Mouse (Mus musculus) stomach, postnatal 0 days (tissue): ENCODE measurements at regions not wholly inside any gene's neighbourhood (a gene's known extent, or its start where the extent isn't known, plus 50 kb on each side); places are given as distances from the start of the nearest gene placed in this dataset.

Source experiments
- ATAC-seq: fragments of 200-750 bp; cut with Nextera tagmentation; 2 replicates; pipeline ENCODE4 v1.8.0; 2017; ENCODE audit not compliant: low FRiP score, low TSS enrichment
- DNase-seq: peaks from one replicate; pipeline ENCODE4 v3.0.0-alpha.2; 2016; ENCODE audit warnings: low spot score
- H3K27ac ChIP-seq: fragments of 300-500 bp; sonication (generic); replicated peaks from 2 replicates; pipeline ENCODE4 v1.5.1; 2014; ENCODE audit warnings: mild to moderate bottlenecking, control low read depth
- H3K27me3 ChIP-seq: fragments of 300-500 bp; sonication (generic); 2 replicates; pipeline ENCODE4 v1.6.1; 2014; ENCODE audit warnings: low read length; ENCODE audit not compliant: control insufficient read depth, insufficient read depth
- H3K36me3 ChIP-seq: fragments of 300-500 bp; sonication (generic); 2 replicates; pipeline ENCODE4 v1.6.1; 2014; ENCODE audit warnings: low read length, mixed read lengths; ENCODE audit not compliant: control insufficient read depth, insufficient read depth
- H3K4me1 ChIP-seq: fragments of 300-500 bp; sonication (generic); replicated peaks from 2 replicates; pipeline ENCODE4 v1.6.1; 2014; ENCODE audit warnings: antibody characterized with exemption; ENCODE audit not compliant: control insufficient read depth, insufficient read depth
- H3K4me2 ChIP-seq: fragments of 300-500 bp; sonication (generic); replicated peaks from 2 replicates; pipeline ENCODE4 v1.6.1; 2014; ENCODE audit warnings: low read depth, mild to moderate bottlenecking, control low read depth, moderate library complexity
- H3K4me3 ChIP-seq: fragments of 300-500 bp; sonication (generic); 2 replicates; pipeline ENCODE4 v1.5.1; 2014; ENCODE audit warnings: low read depth, low read length, control low read depth
- H3K9ac ChIP-seq: fragments of 300-500 bp; sonication (generic); 2 replicates; pipeline ENCODE4 v1.6.1; 2014; ENCODE audit warnings: mild to moderate bottlenecking, low read length, control low read depth, mixed read lengths
- H3K9me3 ChIP-seq: fragments of 300-500 bp; sonication (generic); 2 replicates; pipeline ENCODE4 v1.6.1; 2016; ENCODE audit warnings: low read length; ENCODE audit not compliant: control insufficient read depth
- CTCF ChIP-seq: IDR thresholded peaks from 2 replicates; pipeline ENCODE4 v1.5.1; 2016; ENCODE audit warnings: antibody characterized with exemption, low read depth, mild to moderate bottlenecking, moderate library complexity
- EP300 ChIP-seq: optimal IDR thresholded peaks from 2 replicates; pipeline ENCODE3; 2016; ENCODE audit warnings: antibody characterized with exemption
- WGBS: fragments of 180-500 bp; shearing (Covaris S2); extraction: QIAGEN DNeasy Blood & Tissue Kit; methylation state at CpG from one replicate; pipeline ENCODE4 v1.1.7; 2014; 5-methylcytosine and 5-hydroxymethylcytosine counted together

- Histone ChIP-seq H3K9me3 (no peaks in the 10 kb centered on the region), H3K36me3 (no peaks in the 10 kb centered on the region), H3K4me3 (no peak overlapping the region), H3K9ac (no peak overlapping the region), H3K4me2 (no peak overlapping the region), H3K27ac (no peak overlapping the region), H3K4me1 (no peaks in the 10 kb centered on the region), H3K27me3 (no peaks in the 10 kb centered on the region)
- ATAC-seq, result no peak
- DNase-seq, result no peak
- TF ChIP-seq CTCF (no peak), EP300 (no peak)
- 41% methylated on average over 4 of the region's 4 CpGs for WGBS
Observed at GRCm38 (mm10) chr11:82631387-82631786, 132.7 kb downstream of the Cct6b start.

GRCm38 (mm10) chr11:82626501-82627111 is 137.5 kb downstream of the Cct6b start:
- no peak overlapping the region for H3K27ac ChIP-seq
- H3K4me1 ChIP-seq, result no peaks in the 10 kb centered on the region
- H3K27me3 ChIP-seq, result no peaks in the 10 kb centered on the region
- H3K9ac ChIP-seq, result no peak overlapping the region
- no peaks in the 10 kb centered on the region for H3K9me3 ChIP-seq
- no peak overlapping the region for H3K4me2 ChIP-seq
- 39% methylated on average over 7 of the region's 7 CpGs for WGBS
- H3K4me3 ChIP-seq, result no peak overlapping the region
- H3K36me3 ChIP-seq, result no peaks in the 10 kb centered on the region
- TF ChIP-seq CTCF (no peak), EP300 (no peak)
- DNase-seq (no peak), ATAC-seq (no peak)

- ATAC-seq (no peak), DNase-seq (no peak)
- Histone ChIP-seq H3K27ac (no peak overlapping the region), H3K9ac (no peak overlapping the region), H3K9me3 (no peaks in the 10 kb centered on the region), H3K27me3 (no peaks in the 10 kb centered on the region), H3K36me3 (no peaks in the 10 kb centered on the region), H3K4me1 (no peaks in the 10 kb centered on the region), H3K4me3 (no peak overlapping the region), H3K4me2 (no peak overlapping the region)
- WGBS, result 91% methylated on average over 10 of the region's 10 CpGs
- no peak for TF ChIP-seq CTCF
- TF ChIP-seq EP300, result no peak
Observed at GRCm38 (mm10) chr11:82621061-82621460, 143.1 kb downstream of the Cct6b start.

GRCm38 (mm10) chr11:82619418-82619817 is 144.7 kb downstream of the Cct6b start:
- no peaks in the 10 kb centered on the region for H3K9me3 ChIP-seq
- H3K4me3 ChIP-seq, result no peak overlapping the region
- 58% methylated on average over 2 of the region's 2 CpGs for WGBS
- no peak overlapping the region for H3K27ac ChIP-seq
- no peak overlapping the region for H3K9ac ChIP-seq
- H3K27me3 ChIP-seq, result no peaks in the 10 kb centered on the region
- ATAC-seq, result no peak
- DNase-seq, result no peak
- TF ChIP-seq CTCF, result peak; percentile 51
- no peak for TF ChIP-seq EP300
- H3K4me2 ChIP-seq, result no peak overlapping the region
- H3K36me3 ChIP-seq, result no peaks in the 10 kb centered on the region
- no peaks in the 10 kb centered on the region for H3K4me1 ChIP-seq

- 8% methylated on average over 9 of the region's 9 CpGs for WGBS
- DNase-seq (peak; percentile 21), ATAC-seq (no peak)
- Histone ChIP-seq H3K27me3 (no peaks in the 10 kb centered on the region), H3K9ac (no peak overlapping the region), H3K27ac (no peak overlapping the region), H3K9me3 (no peaks in the 10 kb centered on the region), H3K4me1 (no peaks in the 10 kb centered on the region), H3K36me3 (no peaks in the 10 kb centered on the region), H3K4me2 (0 out of 2 replicates have a peak overlapping the region, but pooled peaks have one; percentile 20), H3K4me3 (no peak overlapping the region)
- no peak for TF ChIP-seq CTCF
- TF ChIP-seq EP300, result no peak
Observed at GRCm38 (mm10) chr11:82618457-82618856, 145.7 kb downstream of the Cct6b start.

- Histone ChIP-seq H3K4me3 (no peak overlapping the region), H3K27me3 (no peaks in the 10 kb centered on the region), H3K27ac (no peak overlapping the region), H3K9ac (no peak overlapping the region), H3K9me3 (no peaks in the 10 kb centered on the region), H3K4me2 (no peak overlapping the region), H3K4me1 (no peaks in the 10 kb centered on the region), H3K36me3 (no peaks in the 10 kb centered on the region)
- ATAC-seq, result no peak
- no peak for DNase-seq
- WGBS, result 55% methylated on average over 7 of the region's 7 CpGs
- TF ChIP-seq CTCF, result no peak
- TF ChIP-seq EP300, result no peak
Observed at GRCm38 (mm10) chr11:82616856-82617255, 147.3 kb downstream of the Cct6b start.
